Mouse (Mus musculus) hematopoietic multipotent progenitor cell, adult 10-12 weeks (in vitro differentiated cells): Measurements from ENCODE around the gene Mrtfb. TPM values are rescaled to one million over a fixed set of nuclear protein-coding genes. Genes with fewer than 3 reads are reported as not detected.

Source experiments
- polyA plus RNA-seq: library from polyadenylated mRNA; stranded (reverse); fragments of >175 nt; gene quantifications from 2 replicates; pipeline ENCODE4 v1.2.3, GENCODE M21; 2012; ENCODE audit warnings: low replicate concordance

Mrtfb gene
- 1.7 and 3.4 TPM in 2 replicates for polyA plus RNA-seq

GRCm38 (mm10) chr16:13255855-13256635, at the start of gene Mrtfb:
Gene Mrtfb, plus strand, starts transcription at chr16:13256481.

Other genes starting within 250 kb of the Mrtfb start
- gene Ercc4, start 146.8 kb upstream of the Mrtfb start, polyA plus RNA-seq: 9.0 and 9.3 TPM in 2 replicates